Mouse (Mus musculus) left cerebral cortex, postnatal 25 days (tissue): ENCODE data around the gene Hk2. TPM values are rescaled to one million over a fixed set of nuclear protein-coding genes. Genes with fewer than 3 reads are reported as not detected.
A peak's percentile ranks its signal among the peaks of the same experiment; 100 is the strongest.
"Not testable (repeated sequence)": the region's sequence is repeated elsewhere in the genome, so short reads cannot be mapped to it uniquely, and the experiment has no call there.

Source experiments
- DNase-seq, 2 experiments: peaks; one replicate each; pipeline ENCODE4 v3.0.0; 2022; ENCODE audit warnings: low spot score in 2 of 2, mixed read lengths in 1 of 2
- intact Hi-C: fragments of 180-260 bp; cut with DNase I; formaldehyde crosslinking; loops from one replicate; pipeline ENCODE4 v1.15.1; 2025
- total RNA-seq, 2 experiments: library from RNA; stranded (reverse); gene quantifications; 2 replicates each; pipeline ENCODE4 v1.2.3; 2021

The Hk2 gene
- total RNA-seq, 2 experiments from 2014 or later, result 3.2 to 4.1 TPM

DNA sequence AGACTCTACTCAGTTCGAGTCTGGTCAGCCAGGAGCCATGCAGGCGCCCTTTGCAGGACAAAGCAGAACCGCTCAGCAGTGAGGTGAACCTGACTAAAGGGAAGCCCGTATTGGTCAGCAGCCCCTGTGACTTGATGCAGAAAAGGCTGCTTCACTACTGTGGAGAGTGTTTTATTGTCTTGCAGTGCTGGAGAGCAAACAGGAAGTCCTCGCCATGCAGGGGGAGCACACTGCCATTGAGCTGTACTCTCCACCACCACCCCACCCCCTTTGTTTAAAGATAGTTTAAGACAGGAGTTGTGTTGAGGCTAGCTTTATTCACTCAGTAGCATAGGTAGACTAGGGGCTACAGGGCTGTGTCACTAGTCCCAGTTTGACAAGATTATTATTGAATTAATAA is 69.0 kb downstream of the Hk2 start, which contains the start of gene Pole4:
Pole4 (minus strand) TSS at position 145 of the 400 bp plus-strand sequence.
- intact Hi-C loops, result loop anchor here (5.0 to 10.0 kb wide), 2 partner anchors 410 to 738 kb away; partner anchors contain the start of gene Mrpl19
- DNase-seq, result no peak

DNA sequence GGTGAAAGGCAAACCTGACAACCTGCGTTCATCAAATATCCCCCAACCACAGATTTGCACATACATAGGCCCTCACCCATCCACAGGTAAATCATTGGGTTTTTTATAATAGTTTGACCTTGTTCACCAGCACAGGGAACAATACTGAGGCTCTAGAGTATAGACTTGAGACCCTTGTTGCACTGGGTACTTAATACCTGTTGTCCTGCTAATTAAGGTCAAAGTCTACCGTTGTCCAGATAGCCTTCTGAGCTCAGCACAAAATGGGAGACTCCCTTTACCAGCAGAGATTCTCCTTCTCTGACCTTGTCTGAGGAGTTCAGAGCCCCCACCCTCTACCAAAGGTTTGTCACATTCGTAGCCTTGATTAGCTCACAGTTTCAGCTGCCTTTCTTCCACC is 70.5 kb downstream of the Hk2 start:
- DNase-seq, result no peak

DNA sequence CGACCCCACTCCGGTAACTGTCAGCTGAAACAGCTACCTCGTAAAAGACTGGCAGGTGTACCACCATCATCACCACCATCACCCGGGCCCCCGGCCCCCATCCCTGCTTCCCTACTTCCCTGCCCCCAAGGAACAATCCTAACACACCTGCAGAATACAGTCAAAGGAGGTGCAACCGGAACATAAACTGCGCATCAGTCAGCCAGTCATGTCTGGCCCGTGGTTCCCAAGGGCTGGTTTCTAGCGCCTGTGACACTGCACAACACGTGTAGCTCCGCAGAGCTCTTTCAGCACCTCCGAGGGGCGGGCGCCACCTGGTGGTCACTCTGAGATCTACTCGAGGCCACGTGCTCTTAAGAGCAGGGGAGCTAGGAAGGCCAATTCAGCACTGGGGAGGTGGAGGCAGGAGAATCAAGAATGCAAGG is 71.6 kb downstream of the Hk2 start:
- DNase-seq, result peak; percentile 78 to 86
- intact Hi-C loops, result loop anchor here (1.0 to 10.0 kb wide), 4 partner anchors 55 to 726 kb away; no protein-coding TSS in a partner anchor

More for the DNA sequence above, 70.5 kb downstream of the Hk2 start:
- intact Hi-C loops, result loop anchor here (5.0 to 10.0 kb wide), 3 partner anchors 56 to 409 kb away; no protein-coding TSS in a partner anchor

DNA sequence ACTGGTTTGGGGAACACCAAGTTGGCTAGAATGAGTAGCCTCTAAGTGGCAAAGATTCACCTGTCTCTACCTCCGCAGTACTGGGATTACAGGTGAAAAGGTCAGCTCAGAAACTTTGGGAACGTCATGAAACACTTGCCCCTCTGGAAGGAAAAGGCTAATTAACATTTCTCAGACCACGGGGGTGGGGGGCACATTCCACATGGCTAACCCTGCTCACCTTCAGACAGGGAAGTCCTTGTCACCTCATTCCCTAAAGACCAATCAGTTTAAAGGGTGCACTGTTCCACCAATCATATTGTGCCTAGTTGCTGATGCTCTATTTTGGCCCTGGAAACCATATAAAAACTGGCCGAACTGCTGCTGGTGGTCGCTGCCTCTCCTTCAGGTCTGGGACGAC is 73.0 kb downstream of the Hk2 start:
- no peak for DNase-seq

DNA sequence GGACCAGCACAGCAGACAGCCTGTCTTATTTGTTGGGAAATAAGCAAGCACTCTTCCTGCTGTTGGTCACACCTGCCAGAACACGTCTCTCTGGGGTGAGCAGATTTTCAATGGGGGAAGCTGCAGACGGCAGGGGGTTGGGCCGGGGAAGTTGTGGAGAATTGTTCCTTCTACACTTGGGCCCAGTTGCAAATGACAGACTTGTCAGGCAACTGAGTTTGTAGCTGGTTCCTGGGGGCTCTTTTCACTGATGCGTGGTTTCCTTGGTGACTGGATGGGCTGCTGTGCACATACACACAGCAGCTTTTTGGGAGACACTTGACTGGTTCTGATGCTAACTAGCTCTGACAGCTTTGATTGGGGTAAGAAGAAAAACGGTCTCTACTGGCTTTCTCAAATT is 74.4 kb downstream of the Hk2 start:
- DNase-seq, result no peak
- intact Hi-C loops, result loop anchor here (5.0 to 10.0 kb wide), 3 partner anchors 53 to 405 kb away; no protein-coding TSS in a partner anchor

More for the DNA sequence above, 73.0 kb downstream of the Hk2 start:
- intact Hi-C loops, result loop anchor here (5.0 to 10.0 kb wide), 3 partner anchors 54 to 406 kb away; no protein-coding TSS in a partner anchor

DNA sequence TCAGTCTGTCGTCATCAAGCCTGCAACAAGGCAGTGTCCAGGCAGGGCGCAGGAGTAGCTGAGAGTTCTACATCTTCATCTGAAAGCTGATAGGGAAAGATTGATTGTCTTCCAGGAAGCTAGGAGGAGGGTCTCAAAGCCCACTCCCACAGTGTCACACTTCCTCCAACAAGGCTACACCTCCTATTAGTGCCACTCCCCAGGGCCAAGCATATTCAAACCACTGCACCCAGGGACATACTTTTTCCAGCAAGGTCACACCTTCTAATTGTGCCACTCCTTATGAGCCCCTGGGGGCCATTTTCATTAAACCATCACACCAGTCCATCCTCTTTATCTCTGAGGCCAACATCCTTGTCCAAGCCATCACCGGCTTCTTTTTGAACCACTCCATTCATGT is 77.5 kb downstream of the Hk2 start:
- no peak for DNase-seq
- intact Hi-C loops, result no loop called here

DNA sequence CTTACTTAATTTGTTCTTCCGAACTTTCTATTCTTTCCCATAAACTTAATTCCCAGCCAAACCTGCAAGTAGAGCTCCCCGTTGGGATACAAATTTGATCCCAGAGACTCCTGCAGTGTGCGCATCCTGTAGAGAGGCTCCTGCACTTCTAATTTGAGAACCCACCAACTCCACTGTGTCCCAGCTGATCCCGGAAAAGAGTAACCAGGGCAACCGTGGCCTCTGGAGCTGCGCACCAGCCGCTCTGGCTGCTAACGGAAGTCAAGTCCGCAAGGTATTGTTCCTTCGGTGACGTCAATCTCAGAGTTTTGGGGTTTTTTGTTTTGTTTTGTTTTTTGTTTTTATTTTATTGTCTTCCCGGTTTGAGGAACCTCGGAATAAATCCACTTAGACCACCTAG is 79.6 kb downstream of the Hk2 start:
- DNase-seq, result no peak
- intact Hi-C loops, result no loop called here

DNA sequence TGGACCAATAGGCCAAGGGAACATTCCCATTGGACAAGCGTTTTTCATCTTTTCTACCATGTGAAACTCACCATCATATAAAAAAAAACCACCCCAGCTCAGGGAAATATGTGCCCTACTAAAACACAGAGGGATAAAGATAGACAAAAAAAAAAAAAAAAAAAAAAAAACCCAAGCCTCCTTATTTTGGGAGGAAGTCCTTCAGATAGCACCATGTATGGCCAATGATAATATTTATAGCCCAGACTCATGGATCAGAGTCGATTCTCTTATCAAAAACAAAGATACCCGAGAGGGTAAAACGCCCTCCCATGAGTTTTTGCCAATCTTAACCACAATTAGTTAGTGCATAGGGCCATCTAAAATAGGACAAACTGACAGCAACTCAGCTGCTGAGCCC is 84.8 kb downstream of the Hk2 start:
- intact Hi-C loops, result no loop called here
- no peak for DNase-seq

DNA sequence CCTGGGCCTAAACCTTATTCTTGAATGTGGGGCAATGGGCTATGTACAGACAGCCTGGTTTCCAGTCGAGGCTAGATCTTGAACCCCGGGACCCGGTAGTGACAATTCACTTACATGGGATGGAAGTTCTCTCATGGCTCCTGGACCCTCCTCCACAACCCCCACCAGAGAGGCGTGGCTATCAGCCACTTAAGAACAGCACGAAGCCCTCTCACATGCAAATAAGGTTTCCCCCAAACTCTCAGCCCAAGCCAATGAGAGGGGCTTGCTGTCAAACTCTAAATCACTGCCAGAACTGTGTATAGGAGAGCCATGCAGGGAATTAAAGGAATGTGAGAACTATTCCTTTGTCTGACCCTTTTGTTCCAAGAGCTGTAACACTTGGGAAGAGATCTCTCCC is 85.7 kb downstream of the Hk2 start:
- DNase-seq, intact Hi-C loops: not testable (repeated sequence)

DNA sequence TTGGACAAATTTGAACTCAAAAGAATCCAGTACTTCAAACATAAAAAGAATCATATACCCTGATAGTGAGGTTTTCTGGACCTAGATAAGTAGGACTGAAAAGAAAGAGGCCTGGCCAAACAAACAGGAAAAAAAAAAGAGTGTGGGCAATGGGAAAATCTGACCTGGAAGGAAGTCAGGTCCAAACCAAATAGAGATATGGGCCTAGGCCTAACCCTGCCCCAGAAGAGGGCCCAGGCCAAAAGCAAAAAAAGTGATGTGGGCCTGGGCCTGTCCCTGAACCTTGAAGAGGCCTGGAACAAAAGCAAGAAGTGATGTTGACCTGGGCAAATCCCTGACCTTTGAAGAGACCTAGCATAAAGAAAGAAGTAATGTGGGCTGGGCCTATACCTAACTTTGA is 90.1 kb downstream of the Hk2 start:
- intact Hi-C loops, result no loop called here

DNA sequence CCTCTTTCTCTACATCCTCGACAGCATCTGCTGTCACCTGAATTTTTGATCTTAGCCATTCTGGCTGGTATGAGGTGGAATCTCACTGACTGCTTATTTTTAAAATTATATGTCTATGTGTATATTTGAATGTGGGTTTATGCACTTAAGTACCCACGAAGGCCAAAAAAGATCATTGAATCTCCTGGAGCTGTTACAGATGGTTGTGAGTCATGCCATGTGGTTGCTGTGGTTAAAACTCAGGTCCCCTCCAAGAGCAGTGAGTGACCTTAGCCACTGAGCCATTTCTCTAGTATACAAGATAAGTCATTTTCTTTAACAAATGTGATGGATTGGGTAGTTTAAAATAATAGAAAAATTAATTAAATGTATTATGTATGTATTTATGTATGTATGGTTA is 95.0 kb downstream of the Hk2 start:
- DNase-seq, intact Hi-C loops: not testable (repeated sequence)

More for the DNA sequence above, 90.1 kb downstream of the Hk2 start:
- DNase-seq, result no peak

DNA sequence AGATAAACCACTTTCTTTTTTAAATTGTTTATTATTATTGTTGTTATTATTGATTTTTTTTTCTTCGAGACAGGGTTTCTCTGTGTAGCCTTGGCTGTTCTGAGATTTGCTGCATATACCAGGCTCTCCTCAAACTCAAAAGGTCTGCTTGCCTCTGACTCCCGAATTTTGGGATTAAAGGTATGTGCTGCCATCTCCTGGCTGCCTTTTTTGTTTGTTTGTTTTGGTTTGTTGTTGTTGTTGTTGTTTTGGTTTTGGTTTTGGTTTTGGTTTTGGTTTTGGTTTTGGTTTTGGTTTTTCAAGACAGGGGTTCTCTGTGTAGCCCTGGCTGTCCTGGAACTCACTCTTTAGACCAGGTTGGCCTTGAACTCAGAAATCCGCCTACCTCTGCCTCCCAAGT is 96.6 kb downstream of the Hk2 start:
- DNase-seq, intact Hi-C loops: not testable (repeated sequence)

Other genes starting within 250 kb of the Hk2 start
- gene Pole4, start 69.1 kb downstream of the Hk2 start, total RNA-seq, result 10 to 100 TPM; 31.4 to 31.7 TPM
- gene Sema4f, start 165.3 kb upstream of the Hk2 start, total RNA-seq, result 10 to 100 TPM; 37.5 to 40.6 TPM
- not detected for gene M1ap, start 172.4 kb upstream of the Hk2 start, total RNA-seq